Mouse (Mus musculus): ENCODE data around the gene Scg2. TPM values are rescaled to one million over a fixed set of nuclear protein-coding genes. Genes with fewer than 3 reads are reported as not detected.

Gene Scg2
- 1.2 and 4.9 TPM in 2 replicates for polyA plus RNA-seq (2015; fragmentation: Nextera tagmentation; extraction: Ambion mirVana)

DNA sequence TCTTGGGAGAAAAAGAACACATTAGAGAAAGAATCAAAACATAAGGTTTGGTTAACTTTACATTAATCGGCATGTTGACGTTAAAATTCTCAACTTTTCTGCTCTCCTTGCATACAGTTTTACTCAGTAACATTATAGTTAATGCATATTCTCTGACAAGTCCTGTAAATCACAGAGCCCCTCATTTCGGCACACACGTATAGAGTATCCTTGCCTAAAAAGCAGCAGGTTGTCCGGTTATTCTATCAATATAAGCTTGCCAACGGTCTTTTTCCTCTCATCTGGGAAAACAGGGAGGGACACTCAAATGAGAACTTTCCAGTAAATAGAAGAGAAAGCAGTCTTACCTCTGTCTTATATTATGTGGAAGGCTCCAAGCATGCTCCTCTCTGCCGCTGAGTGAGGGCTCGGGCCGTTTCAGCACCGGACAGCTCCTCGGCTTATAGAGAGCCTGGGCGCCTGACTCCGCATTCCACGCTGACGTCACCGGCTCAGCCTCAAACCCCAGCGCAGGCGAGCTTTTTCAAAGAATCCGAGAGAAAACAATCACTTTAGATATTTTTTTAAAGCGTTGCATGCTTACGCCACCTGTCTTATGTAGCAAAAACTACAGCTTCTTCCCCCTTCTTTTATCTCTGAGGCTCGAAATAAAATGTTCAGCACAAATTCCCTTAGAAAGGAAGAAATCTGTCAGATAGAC, at the start of gene Scg2:
Gene Scg2 (minus strand): TSS at position 512 of the 700 bp plus-strand sequence.
- H3K36me3 ChIP-seq = no peaks in the 10 kb centered on the region
- H3K9me3 ChIP-seq (replicated peaks) = no peaks in the 10 kb centered on the region
- WGBS = 14% methylated on average over 22 of the region's 22 CpGs
- peak within 1 kb of the TSS; percentile 27 for H3K4me2 ChIP-seq
- no peak within 1 kb of the TSS for H3K9ac ChIP-seq
- H3K27ac ChIP-seq = no peak within 1 kb of the TSS
- no peaks in the 10 kb centered on the region for H3K4me1 ChIP-seq
- H3K27me3 ChIP-seq = no peaks in the 10 kb centered on the region
- peak; percentile 97 for ATAC-seq (replicated peaks; ENCODE audit: low FRiP score)
- no peak within 1 kb of the TSS for H3K4me3 ChIP-seq (replicated peaks)

DNA sequence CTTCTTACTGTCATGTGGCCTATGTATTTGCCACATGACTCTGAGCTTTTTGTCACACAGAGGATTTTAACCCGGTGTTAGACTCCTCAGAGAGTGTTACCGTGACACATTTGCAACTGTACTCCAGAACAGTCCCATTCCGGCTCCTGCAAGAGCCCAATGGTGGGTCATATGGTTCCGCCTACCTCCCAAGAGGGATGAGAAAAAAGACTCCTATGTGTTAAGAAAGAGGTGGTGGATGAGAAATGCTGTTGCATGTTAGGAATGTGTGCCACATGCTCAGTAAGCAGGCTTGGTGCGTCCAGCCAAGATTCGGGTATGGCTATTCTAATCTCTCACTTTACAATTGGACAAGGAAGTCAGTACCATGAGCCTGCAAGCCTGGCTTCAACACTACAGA, 45.6 kb upstream of the Scg2 start:
- Histone ChIP-seq H3K9me3 (replicated peaks) (no peaks in the 10 kb centered on the region), H3K27ac (no peak overlapping the region), H3K4me1 (no peaks in the 10 kb centered on the region), H3K4me2 (no peak overlapping the region), H3K27me3 (no peaks in the 10 kb centered on the region), H3K9ac (no peak overlapping the region), H3K36me3 (no peaks in the 10 kb centered on the region), H3K4me3 (replicated peaks) (no peak overlapping the region)
- ATAC-seq (replicated peaks; ENCODE audit: low FRiP score) = no peak
- 96% methylated on average over 6 of the region's 6 CpGs for WGBS

- no peak for ATAC-seq (replicated peaks; ENCODE audit: low FRiP score)
- Histone ChIP-seq H3K4me1 (no peaks in the 10 kb centered on the region), H3K4me3 (replicated peaks) (no peak overlapping the region), H3K4me2 (no peak overlapping the region), H3K36me3 (no peaks in the 10 kb centered on the region), H3K9ac (no peak overlapping the region), H3K27ac (no peak overlapping the region), H3K9me3 (replicated peaks) (no peaks in the 10 kb centered on the region), H3K27me3 (no peaks in the 10 kb centered on the region)
- WGBS = 82% methylated on average over 2 of the region's 2 CpGs
Measured at GRCm38 (mm10) chr1:79470856-79471255, 30.9 kb upstream of the Scg2 start.

- Histone ChIP-seq H3K27me3 (no peaks in the 10 kb centered on the region), H3K36me3 (no peaks in the 10 kb centered on the region), H3K4me1 (no peaks in the 10 kb centered on the region), H3K9ac (no peak overlapping the region), H3K4me3 (replicated peaks) (no peak overlapping the region), H3K4me2 (no peak overlapping the region), H3K27ac (no peak overlapping the region), H3K9me3 (replicated peaks) (no peaks in the 10 kb centered on the region)
- ATAC-seq (replicated peaks; ENCODE audit: low FRiP score) = no peak
- 80% methylated on average over 5 of the region's 5 CpGs for WGBS
Measured at GRCm38 (mm10) chr1:79469871-79470270, 30.0 kb upstream of the Scg2 start.

DNA sequence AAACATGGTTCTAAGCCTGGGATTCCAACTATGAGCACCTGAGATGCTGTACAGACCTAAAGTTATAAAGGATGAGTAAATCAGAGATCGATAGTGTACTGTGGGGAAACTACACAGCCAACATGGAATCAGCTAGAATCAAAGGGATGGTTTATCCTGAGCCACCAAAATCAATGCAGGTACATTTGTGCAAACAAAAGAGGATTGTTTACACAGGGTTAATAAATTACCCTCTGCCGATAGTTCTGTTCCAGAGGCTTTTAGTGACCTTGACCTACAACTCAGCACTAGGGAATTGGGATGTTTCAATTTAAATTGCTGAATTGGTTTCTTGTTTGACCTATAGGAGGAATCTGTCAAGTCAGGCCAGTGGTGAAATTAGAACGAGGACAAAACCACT, 26.7 kb upstream of the Scg2 start:
- H3K4me3 ChIP-seq (replicated peaks) = no peak overlapping the region
- no peak overlapping the region for H3K4me2 ChIP-seq
- ATAC-seq (replicated peaks; ENCODE audit: low FRiP score) = no peak
- WGBS = 37% methylated on average over 3 of the region's 3 CpGs
- no peaks in the 10 kb centered on the region for H3K36me3 ChIP-seq
- H3K9me3 ChIP-seq (replicated peaks) = no peaks in the 10 kb centered on the region
- H3K27ac ChIP-seq = no peak overlapping the region
- H3K27me3 ChIP-seq = no peaks in the 10 kb centered on the region
- H3K9ac ChIP-seq = no peak overlapping the region
- H3K4me1 ChIP-seq = no peaks in the 10 kb centered on the region

- WGBS = 24% methylated on average over 5 of the region's 5 CpGs
- no peak for ATAC-seq (replicated peaks; ENCODE audit: low FRiP score)
- H3K36me3 ChIP-seq = no peaks in the 10 kb centered on the region
Measured at GRCm38 (mm10) chr1:79458558-79458957, 18.6 kb upstream of the Scg2 start.

GRCm38 (mm10) chr1:79454164-79454563, 14.2 kb upstream of the Scg2 start:
- H3K36me3 ChIP-seq = no peaks in the 10 kb centered on the region
- 0 out of 2 replicates have a peak, but pooled peaks cover under 1% of the 10 kb centered on the region for H3K27me3 ChIP-seq
- no peak overlapping the region for H3K9ac ChIP-seq
- ATAC-seq (replicated peaks; ENCODE audit: low FRiP score) = no peak
- no peaks in the 10 kb centered on the region for H3K9me3 ChIP-seq (replicated peaks)
- H3K4me1 ChIP-seq = peaks cover 4% of the 10 kb centered on the region; the same call in 1 of the 2 replicates
- H3K4me3 ChIP-seq (replicated peaks) = no peak overlapping the region
- 39% methylated on average over 4 of the region's 4 CpGs for WGBS
- H3K4me2 ChIP-seq = no peak overlapping the region
- no peak overlapping the region for H3K27ac ChIP-seq

More at GRCm38 (mm10) chr1:79458558-79458957, 18.6 kb upstream of the Scg2 start:
- no peak overlapping the region for H3K4me2 ChIP-seq
- H3K9me3 ChIP-seq (replicated peaks) = no peaks in the 10 kb centered on the region
- no peak overlapping the region for H3K4me3 ChIP-seq (replicated peaks)
- H3K27me3 ChIP-seq = no peaks in the 10 kb centered on the region
- no peaks in the 10 kb centered on the region for H3K4me1 ChIP-seq
- no peak overlapping the region for H3K27ac ChIP-seq
- no peak overlapping the region for H3K9ac ChIP-seq

GRCm38 (mm10) chr1:79452339-79452738, 12.4 kb upstream of the Scg2 start:
- ATAC-seq (replicated peaks; ENCODE audit: low FRiP score) = no peak
- Histone ChIP-seq H3K4me3 (replicated peaks) (no peak overlapping the region), H3K27me3 (peaks cover 5% of the 10 kb centered on the region; the same call in 1 of the 2 replicates), H3K9me3 (replicated peaks) (no peaks in the 10 kb centered on the region), H3K4me1 (peaks cover 4% of the 10 kb centered on the region; the same call in 1 of the 2 replicates), H3K27ac (no peak overlapping the region), H3K4me2 (no peak overlapping the region), H3K36me3 (no peaks in the 10 kb centered on the region), H3K9ac (no peak overlapping the region)
- WGBS = 74% methylated on average over 1 of the region's 1 CpGs

DNA sequence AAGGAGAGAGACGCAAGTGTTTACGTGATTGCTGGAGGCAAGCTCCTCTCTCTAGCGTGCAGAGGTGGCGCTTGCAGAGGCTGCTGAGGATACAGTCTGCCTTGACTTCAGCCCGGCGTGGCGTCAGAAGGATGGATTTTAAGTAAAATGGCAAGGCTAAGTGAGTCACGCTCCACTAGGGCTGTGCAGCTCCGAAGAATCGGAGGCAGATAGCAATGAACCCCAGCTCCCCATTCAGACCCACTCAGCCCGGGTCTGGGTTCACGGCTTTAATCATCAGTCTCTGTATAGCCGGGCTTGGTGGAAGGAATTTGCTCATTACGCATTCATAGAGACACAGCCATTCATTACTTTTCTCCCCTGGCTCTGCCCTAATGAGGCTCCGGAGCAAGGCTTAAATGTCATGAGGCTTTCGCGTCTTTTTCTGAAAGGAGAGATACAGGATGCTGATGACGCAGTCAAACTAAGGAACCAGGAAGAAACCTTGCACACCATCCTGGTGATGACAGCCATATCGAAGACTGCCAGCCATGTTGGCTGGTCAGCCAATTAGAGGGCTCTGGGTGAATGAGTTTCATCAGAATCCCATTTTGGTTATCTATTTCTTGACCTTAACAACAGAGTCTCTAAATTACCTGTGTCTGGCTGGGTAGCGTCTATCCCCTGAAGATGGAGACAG, 10.6 kb upstream of the Scg2 start:
- peak overlapping the region; percentile 40 for H3K4me2 ChIP-seq
- no peak overlapping the region; the same call in 1 of the 2 replicates for H3K4me3 ChIP-seq (replicated peaks)
- 21% methylated on average over 20 of the region's 20 CpGs for WGBS

GRCm38 (mm10) chr1:79449943-79450342, 10.0 kb upstream of the Scg2 start:
- Histone ChIP-seq H3K9me3 (replicated peaks) (no peaks in the 10 kb centered on the region), H3K9ac (no peak overlapping the region), H3K4me3 (replicated peaks) (no peak overlapping the region; the same call in 1 of the 2 replicates), H3K36me3 (no peaks in the 10 kb centered on the region), H3K4me2 (peak overlapping the region; percentile 40), H3K27ac (no peak overlapping the region), H3K27me3 (peaks cover 5% of the 10 kb centered on the region; the same call in 1 of the 2 replicates), H3K4me1 (peaks cover 4% of the 10 kb centered on the region; the same call in 1 of the 2 replicates)
- 25% methylated on average over 6 of the region's 6 CpGs for WGBS
- no peak for ATAC-seq (replicated peaks; ENCODE audit: low FRiP score)

More for the DNA sequence above, 10.6 kb upstream of the Scg2 start:
- Histone ChIP-seq H3K27ac (no peak overlapping the region), H3K9ac (no peak overlapping the region), H3K36me3 (no peaks in the 10 kb centered on the region), H3K4me1 (peaks cover 4% of the 10 kb centered on the region; the same call in 1 of the 2 replicates), H3K9me3 (replicated peaks) (no peaks in the 10 kb centered on the region), H3K27me3 (peaks cover 5% of the 10 kb centered on the region; the same call in 1 of the 2 replicates)
- ATAC-seq (replicated peaks; ENCODE audit: low FRiP score) = 0 out of 2 replicates have a peak, but pooled peaks have one; percentile 56

GRCm38 (mm10) chr1:79445586-79445985, 5.7 kb upstream of the Scg2 start:
- Histone ChIP-seq H3K27me3 (peaks cover 5% of the 10 kb centered on the region; the same call in 1 of the 2 replicates), H3K9ac (no peak overlapping the region), H3K36me3 (no peaks in the 10 kb centered on the region), H3K27ac (no peak overlapping the region), H3K4me2 (no peak overlapping the region), H3K4me1 (peaks cover 4% of the 10 kb centered on the region; the same call in 1 of the 2 replicates), H3K9me3 (replicated peaks) (no peaks in the 10 kb centered on the region), H3K4me3 (replicated peaks) (no peak overlapping the region)
- WGBS = 82% methylated on average over 4 of the region's 4 CpGs
- ATAC-seq (replicated peaks; ENCODE audit: low FRiP score) = no peak

DNA sequence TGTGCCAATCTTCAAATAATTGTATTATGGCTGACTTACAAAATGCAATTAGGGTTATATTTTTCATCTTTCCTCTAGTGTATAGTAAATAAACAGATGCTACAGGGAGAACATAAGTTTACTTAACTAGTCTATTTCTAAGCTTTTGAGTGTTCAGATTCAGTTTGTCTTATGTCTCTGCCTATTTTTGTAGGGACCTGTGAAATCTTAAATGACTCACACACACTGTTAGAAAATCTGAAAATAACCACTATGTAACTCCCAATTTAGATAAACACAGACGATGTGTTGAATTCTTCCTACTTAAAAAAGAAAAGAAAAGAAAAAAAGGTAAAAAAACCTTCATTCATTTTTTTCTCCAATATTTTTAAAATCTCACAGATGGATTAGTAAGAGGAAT, 2.2 kb downstream of the Scg2 start:
- Histone ChIP-seq H3K9ac (no peak overlapping the region), H3K9me3 (replicated peaks) (no peaks in the 10 kb centered on the region), H3K4me2 (no peak overlapping the region), H3K4me3 (replicated peaks) (no peak overlapping the region), H3K27me3 (no peaks in the 10 kb centered on the region), H3K4me1 (no peaks in the 10 kb centered on the region), H3K27ac (no peak overlapping the region), H3K36me3 (no peaks in the 10 kb centered on the region)
- 90% methylated on average over 1 of the region's 1 CpGs for WGBS
- ATAC-seq (replicated peaks; ENCODE audit: low FRiP score) = no peak
